Mouse (Mus musculus): ENCODE data around the gene Etnk1. TPM values are rescaled to one million over a fixed set of nuclear protein-coding genes. Genes with fewer than 3 reads are reported as not detected.
A peak's percentile ranks its signal among the peaks of the same experiment; 100 is the strongest.

Etnk1 gene
- total RNA-seq, 2 experiments from 2014 or later, result 26.9 to 28.9 TPM

- DNase-seq, result no peak
- intact Hi-C loops (cut with DNase I), result no loop called here
Observed at GRCm38 (mm10) chr6:143197053-143197452, 30.0 kb downstream of the Etnk1 start.

GRCm38 (mm10) chr6:143198421-143198820 is 31.4 kb downstream of the Etnk1 start:
- intact Hi-C loops (cut with DNase I), result no loop called here
- no peak for DNase-seq

- intact Hi-C loops (cut with DNase I), result no loop called here
- no peak for DNase-seq
Observed at GRCm38 (mm10) chr6:143203097-143203496, 36.1 kb downstream of the Etnk1 start.

- intact Hi-C loops (cut with DNase I), result no loop called here
- DNase-seq, result no peak
Observed at GRCm38 (mm10) chr6:143208880-143209279, 41.9 kb downstream of the Etnk1 start.

GRCm38 (mm10) chr6:143212766-143213165 is 45.7 kb downstream of the Etnk1 start:
- intact Hi-C loops (cut with DNase I), result no loop called here
- DNase-seq, result no peak

GRCm38 (mm10) chr6:143213461-143213860 is 46.4 kb downstream of the Etnk1 start:
- DNase-seq, result no peak
- intact Hi-C loops (cut with DNase I), result no loop called here

- intact Hi-C loops (cut with DNase I), result no loop called here
- no peak for DNase-seq
Observed at GRCm38 (mm10) chr6:143216221-143216620, 49.2 kb downstream of the Etnk1 start.

GRCm38 (mm10) chr6:143219347-143219746 is 52.3 kb downstream of the Etnk1 start:
- peak; percentile 42 to 72 for DNase-seq
- intact Hi-C loops (cut with DNase I), result no loop called here

- intact Hi-C loops (cut with DNase I), result loop anchor here (5.0 kb wide), 1 partner anchor 246 kb away; no protein-coding TSS in a partner anchor
- no peak for DNase-seq
Observed at GRCm38 (mm10) chr6:143221245-143221644, 54.2 kb downstream of the Etnk1 start.

- DNase-seq, result no peak
- intact Hi-C loops (cut with DNase I), result loop anchor here (5.0 kb wide), 1 partner anchor 243 kb away; no protein-coding TSS in a partner anchor
Observed at GRCm38 (mm10) chr6:143224057-143224456, 57.0 kb downstream of the Etnk1 start.

- no peak for DNase-seq
- intact Hi-C loops (cut with DNase I), result loop anchor here (5.0 kb wide), 1 partner anchor 242 kb away; no protein-coding TSS in a partner anchor
Observed at GRCm38 (mm10) chr6:143224885-143225284, 57.9 kb downstream of the Etnk1 start.

- intact Hi-C loops (cut with DNase I), result no loop called here
Observed at GRCm38 (mm10) chr6:143228696-143229095, 61.7 kb downstream of the Etnk1 start.

GRCm38 (mm10) chr6:143229906-143230305 is 62.9 kb downstream of the Etnk1 start:
- intact Hi-C loops (cut with DNase I), result no loop called here

More at GRCm38 (mm10) chr6:143228696-143229095, 61.7 kb downstream of the Etnk1 start:
- DNase-seq, result no peak

GRCm38 (mm10) chr6:143230888-143231287 is 63.9 kb downstream of the Etnk1 start:
- intact Hi-C loops (cut with DNase I), result no loop called here
- DNase-seq, result no peak

More at GRCm38 (mm10) chr6:143229906-143230305, 62.9 kb downstream of the Etnk1 start:
- no peak for DNase-seq

GRCm38 (mm10) chr6:143232718-143233117 is 65.7 kb downstream of the Etnk1 start:
- intact Hi-C loops (cut with DNase I), result no loop called here
- no peak for DNase-seq

GRCm38 (mm10) chr6:143234868-143235267 is 67.8 kb downstream of the Etnk1 start:
- no peak for DNase-seq
- intact Hi-C loops (cut with DNase I), result no loop called here

- intact Hi-C loops (cut with DNase I), result no loop called here
- DNase-seq, result no peak
Observed at GRCm38 (mm10) chr6:143239362-143240074, 72.5 kb downstream of the Etnk1 start.

- intact Hi-C loops (cut with DNase I), result no loop called here
- DNase-seq, result no peak
Observed at GRCm38 (mm10) chr6:143243191-143243590, 76.2 kb downstream of the Etnk1 start.

GRCm38 (mm10) chr6:143257921-143258320 is 90.9 kb downstream of the Etnk1 start:
- no peak for DNase-seq
- intact Hi-C loops (cut with DNase I), result no loop called here

- no peak for DNase-seq
- intact Hi-C loops (cut with DNase I), result no loop called here
Observed at GRCm38 (mm10) chr6:143259169-143259629, 92.2 kb downstream of the Etnk1 start.

- no peak for DNase-seq
- intact Hi-C loops (cut with DNase I), result no loop called here
Observed at GRCm38 (mm10) chr6:143259870-143260559, 93.0 kb downstream of the Etnk1 start.

Data from heart, postnatal 14 days (tissue).